Mouse (Mus musculus) urinary bladder, postnatal 10 days (tissue): ENCODE measurements around the gene Gm21719.
"Not testable (repeated sequence)": the region's sequence is repeated elsewhere in the genome, so short reads cannot be mapped to it uniquely, and the experiment has no call there.

Experiments used
- DNase-seq: peaks from one replicate; pipeline ENCODE4 v3.0.0; 2022; ENCODE audit warnings: low spot score

Gene Gm21719

DNA sequence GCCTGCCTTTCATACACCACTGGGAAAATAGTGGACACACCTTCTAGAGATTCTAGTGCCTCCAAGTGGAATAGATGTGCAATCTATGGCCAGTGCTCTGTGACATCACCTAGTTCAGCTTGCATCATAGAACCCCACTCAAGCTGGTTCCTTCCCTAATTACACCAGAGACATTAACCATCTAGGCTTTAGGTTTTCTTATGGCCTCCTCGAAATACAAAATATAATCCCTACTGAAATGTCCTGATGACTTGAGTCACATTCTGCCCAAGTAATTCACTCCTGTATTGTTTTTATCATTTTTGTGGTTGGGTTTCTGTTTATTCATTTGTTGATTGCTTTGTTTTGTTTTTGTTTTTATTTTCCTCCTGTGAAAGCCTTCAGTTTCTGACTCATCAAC lies at the start of gene Gm21719:
Gm21719 (minus strand) TSS at position 101 of the 400 bp plus-strand sequence.
- DNase-seq: not testable (repeated sequence)
